ENCODE assay signal across 13 mouse cellular contexts in the genomic region with DNA sequence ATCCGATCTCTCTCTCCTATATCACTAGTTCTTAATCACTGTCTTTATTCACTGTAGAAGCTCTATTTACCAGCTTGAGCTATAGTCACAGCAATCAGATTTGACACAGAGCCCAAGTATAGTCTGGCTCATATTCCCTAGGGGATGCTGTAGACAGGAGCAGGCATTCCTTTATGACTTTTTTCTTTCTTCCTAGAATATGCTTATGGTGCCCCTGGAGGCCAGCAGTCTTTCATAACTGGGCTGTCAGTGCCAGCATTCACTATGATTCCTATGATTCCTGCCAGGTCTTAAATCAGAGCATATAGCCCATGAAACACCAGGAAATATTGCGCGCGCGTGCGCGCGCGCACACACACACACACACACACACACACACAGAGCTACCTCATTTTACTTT.
DNase-seq lines count a peak whose midpoint lies in the region; ATAC-seq lines count a peak whose summit lies in the region.
"Had no signal": no experiment of that assay in that cellular context is flagged by ENCODE, and none has a peak within 500 bp of the region (broad histone marks: within the 10 kb centered on the region; RNA-seq: fewer than 3 reads in every experiment).

No protein-coding gene starts in this region.

- H3K9me3 ChIP-seq in embryonic facial prominence, embryonic 13.5 days = no peaks in the 10 kb centered on the region
- H3K9me3 ChIP-seq in embryonic facial prominence, embryonic 10.5 days = no peaks in the 10 kb centered on the region
- H3K9me3 ChIP-seq in forebrain, embryonic 15.5 days = no peaks in the 10 kb centered on the region
- no peaks in the 10 kb centered on the region for H3K9me3 ChIP-seq in midbrain, embryonic 16.5 days (replicated peaks; ENCODE audit: control insufficient read depth, low read length, poor library complexity, severe bottlenecking)
- no peaks in the 10 kb centered on the region for H3K9me3 ChIP-seq in intestine, embryonic 16.5 days (ENCODE audit: control insufficient read depth, low read length)
- H3K9me3 ChIP-seq: liver, embryonic 15.5 days had no signal

- peak; percentile 69 for ATAC-seq in embryonic facial prominence, embryonic 13.5 days (ENCODE audit: insufficient number of reproducible peaks, insufficient read depth, low FRiP score, low TSS enrichment, low read depth)
- peak; percentile 93 for ATAC-seq in forebrain, embryonic 15.5 days (replicated peaks)
- peak; percentile 89 for ATAC-seq in midbrain, embryonic 16.5 days
- ATAC-seq in intestine, embryonic 16.5 days = no peak

- H3K4me1 ChIP-seq in embryonic facial prominence, embryonic 13.5 days = no peaks in the 10 kb centered on the region
- no peaks in the 10 kb centered on the region for H3K4me1 ChIP-seq in embryonic facial prominence, embryonic 10.5 days
- peaks cover 15% of the 10 kb centered on the region for H3K4me1 ChIP-seq in forebrain, embryonic 15.5 days
- peaks cover 8% of the 10 kb centered on the region for H3K4me1 ChIP-seq in midbrain, embryonic 16.5 days (ENCODE audit: control insufficient read depth, insufficient read depth, low read length)
- H3K4me1 ChIP-seq in intestine, embryonic 16.5 days (ENCODE audit: control insufficient read depth, insufficient read depth, low read length) = no peaks in the 10 kb centered on the region
- H3K4me1 ChIP-seq: liver, embryonic 15.5 days had no signal

- H3K4me2 ChIP-seq in embryonic facial prominence, embryonic 13.5 days = no peak overlapping the region
- H3K4me2 ChIP-seq in forebrain, embryonic 15.5 days (replicated peaks) = peak overlapping the region; percentile 7; the same call in 1 of the 2 replicates
- H3K4me2 ChIP-seq in midbrain, embryonic 16.5 days (ENCODE audit: low read length) = no peak overlapping the region
- no peak overlapping the region for H3K4me2 ChIP-seq in intestine, embryonic 16.5 days (ENCODE audit: low read depth, low read length)
- H3K4me2 ChIP-seq: liver, embryonic 15.5 days had no signal

- DNase-seq in embryonic facial prominence, embryonic 10.5 days (ENCODE audit: low spot score) = no peak
- peak; percentile 25 for DNase-seq in cerebellum, adult 8-10 months
- no peak for DNase-seq in lung, adult 18-20 months
- DNase-seq in layer of hippocampus, postnatal 25 days (ENCODE audit: extremely low spot score in 1 of 2, low spot score in 1 of 2) = no peak
- DNase-seq: B cell, adult 2 months; heart, adult 18-20 months; layer of hippocampus, postnatal 36 days; thymus, adult 2 months had no signal

- H3K9ac ChIP-seq in embryonic facial prominence, embryonic 13.5 days = no peak overlapping the region
- no peak overlapping the region for H3K9ac ChIP-seq in forebrain, embryonic 15.5 days (replicated peaks)
- no peak overlapping the region for H3K9ac ChIP-seq in midbrain, embryonic 16.5 days (ENCODE audit: low read depth, low read length)
- H3K9ac ChIP-seq in intestine, embryonic 16.5 days (ENCODE audit: low read depth, low read length) = no peak overlapping the region
- H3K9ac ChIP-seq: liver, embryonic 15.5 days had no signal

- 92% methylated on average over 9 of the region's 9 CpGs for WGBS in embryonic facial prominence, embryonic 13.5 days
- 94% methylated on average over 9 of the region's 9 CpGs for WGBS in embryonic facial prominence, embryonic 10.5 days
- WGBS in forebrain, embryonic 15.5 days = 57% methylated on average over 9 of the region's 9 CpGs
- WGBS in midbrain, embryonic 16.5 days = 77% methylated on average over 9 of the region's 9 CpGs
- 89% methylated on average over 9 of the region's 9 CpGs for WGBS in intestine, embryonic 16.5 days

- H3K27me3 ChIP-seq in embryonic facial prominence, embryonic 13.5 days = no peaks in the 10 kb centered on the region
- H3K27me3 ChIP-seq in embryonic facial prominence, embryonic 10.5 days (replicated peaks; ENCODE audit: low read depth, poor library complexity, severe bottlenecking) = no peaks in the 10 kb centered on the region
- H3K27me3 ChIP-seq in forebrain, embryonic 15.5 days = no peaks in the 10 kb centered on the region
- no peaks in the 10 kb centered on the region for H3K27me3 ChIP-seq in midbrain, embryonic 16.5 days (ENCODE audit: control insufficient read depth, insufficient read depth, low read depth, low read length)
- no peaks in the 10 kb centered on the region for H3K27me3 ChIP-seq in intestine, embryonic 16.5 days (replicated peaks; ENCODE audit: control insufficient read depth, insufficient read depth, low read length)
- H3K27me3 ChIP-seq: liver, embryonic 15.5 days had no signal

- no peak overlapping the region for H3K4me3 ChIP-seq in embryonic facial prominence, embryonic 13.5 days
- H3K4me3 ChIP-seq in embryonic facial prominence, embryonic 10.5 days = no peak overlapping the region
- no peak overlapping the region for H3K4me3 ChIP-seq in forebrain, embryonic 15.5 days
- no peak overlapping the region for H3K4me3 ChIP-seq in midbrain, embryonic 16.5 days (ENCODE audit: low read depth, low read length)
- no peak overlapping the region for H3K4me3 ChIP-seq in intestine, embryonic 16.5 days (ENCODE audit: low read length)
- H3K4me3 ChIP-seq: liver, embryonic 15.5 days had no signal

- no peaks in the 10 kb centered on the region for H3K36me3 ChIP-seq in embryonic facial prominence, embryonic 13.5 days
- no peaks in the 10 kb centered on the region for H3K36me3 ChIP-seq in embryonic facial prominence, embryonic 10.5 days (replicated peaks)
- H3K36me3 ChIP-seq in forebrain, embryonic 15.5 days = no peaks in the 10 kb centered on the region
- no peaks in the 10 kb centered on the region for H3K36me3 ChIP-seq in midbrain, embryonic 16.5 days (ENCODE audit: control insufficient read depth, insufficient read depth, low read length)
- no peaks in the 10 kb centered on the region for H3K36me3 ChIP-seq in intestine, embryonic 16.5 days (ENCODE audit: control insufficient read depth, insufficient read depth, low read length)
- H3K36me3 ChIP-seq: liver, embryonic 15.5 days had no signal

- no peak overlapping the region for H3K27ac ChIP-seq in embryonic facial prominence, embryonic 13.5 days
- no peak overlapping the region for H3K27ac ChIP-seq in embryonic facial prominence, embryonic 10.5 days (replicated peaks)
- H3K27ac ChIP-seq in forebrain, embryonic 15.5 days (replicated peaks) = peak overlapping the region; percentile 51; the same call in 1 of the 2 replicates
- no peak overlapping the region for H3K27ac ChIP-seq in midbrain, embryonic 16.5 days (ENCODE audit: low read length)
- no peak overlapping the region for H3K27ac ChIP-seq in intestine, embryonic 16.5 days (ENCODE audit: low read length)
- H3K27ac ChIP-seq: liver, embryonic 15.5 days had no signal
